Mouse (Mus musculus) layer of hippocampus, postnatal 25 days (tissue): ENCODE results near the gene Eno3. TPM values are rescaled to one million over a fixed set of nuclear protein-coding genes. Genes with fewer than 3 reads are reported as not detected.

Experiments used
- DNase-seq, 2 experiments: peaks; one replicate each; pipeline ENCODE4 v3.0.0; 2022; ENCODE audit warnings: mixed read lengths in 2 of 2, low spot score in 1 of 2; ENCODE audit errors: extremely low spot score in 1 of 2
- microRNA-seq, 2 experiments: library from miRNA; unstranded; fragments of <30 nt; microRNA quantifications; one replicate each; pipeline ENCODE4 v1.2.0; 2021
- total RNA-seq, 2 experiments: library from RNA; stranded (reverse); gene quantifications; 2 replicates each; pipeline ENCODE4 v1.2.3; 2021

Gene Eno3
- total RNA-seq, 2 experiments from 2014 or later, result 7.2 to 8.2 TPM

DNA sequence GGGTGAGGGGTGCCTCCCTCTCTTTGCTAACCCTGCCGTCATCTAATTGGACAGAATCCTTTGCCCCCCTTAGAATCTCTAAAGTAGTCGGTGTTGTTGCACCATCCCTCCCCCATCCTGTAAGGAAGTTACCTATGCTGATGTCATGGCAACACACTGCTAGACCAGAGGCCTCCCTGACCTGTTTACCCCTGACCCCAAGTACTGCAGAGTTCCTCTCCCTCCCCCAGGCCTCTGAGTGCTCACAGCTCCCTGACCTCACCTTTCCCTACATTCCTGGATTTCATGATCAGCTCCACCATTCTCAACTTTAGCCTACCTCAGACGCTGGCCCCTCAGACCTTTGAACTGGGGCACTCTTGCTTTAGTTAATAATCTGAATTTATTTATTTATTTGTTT lies 49.1 kb downstream of the Eno3 start:
- no peak for DNase-seq

GRCm38 (mm10) chr11:70711026-70711425 lies 54.0 kb downstream of the Eno3 start:
- no peak for DNase-seq

Small RNA genes within 50 kb of the gene (microRNA-seq; reads per million reads assigned to microRNA genes)
- 0.37 to 0.60 reads per million in 2 experiments for gene Mir6925

Other genes with a start within 250 kb of the Eno3 start
- gene Pelp1, start 247.2 kb upstream of the Eno3 start, total RNA-seq, result 10 to 100 TPM; 32.8 to 34.3 TPM
- 100 to 1,000 TPM in 1 of 2 experiments, 10 to 100 TPM in 1; 90.7 to 104 TPM for gene Arrb2, start 224.6 kb upstream of the Eno3 start, total RNA-seq
- 10 to 100 TPM; 15.5 to 17.4 TPM for gene Med11, start 205.3 kb upstream of the Eno3 start, total RNA-seq
- under 1 TPM; 0.37 to 0.42 TPM for gene Zmynd15, start 197.8 kb upstream of the Eno3 start, total RNA-seq
- gene Cxcl16, start 197.2 kb upstream of the Eno3 start, total RNA-seq, result 1 to 10 TPM in 1 of 2 experiments, under 1 TPM in 1; 0.62 to 1.1 TPM
- gene Tm4sf5, start 152.0 kb upstream of the Eno3 start, total RNA-seq, result under 1 TPM; 0.47 to 0.61 TPM
- gene Vmo1, start 142.6 kb upstream of the Eno3 start, total RNA-seq, result not detected
- not detected for gene Gltpd2, start 138.0 kb upstream of the Eno3 start, total RNA-seq
- 100 to 1,000 TPM; 178 to 211 TPM for gene Psmb6, start 131.8 kb upstream of the Eno3 start, total RNA-seq
- gene Gm40193, start 124.3 kb upstream of the Eno3 start, total RNA-seq, result not detected
- gene Pld2, start 117.1 kb upstream of the Eno3 start, total RNA-seq, result 10 to 100 TPM; 16.2 to 18.9 TPM
- gene Mink1, start 94.3 kb upstream of the Eno3 start, total RNA-seq, result 100 to 1,000 TPM; 434 to 488 TPM
- under 1 TPM in 1 of 2 experiments, not detected in 1; 0.66 TPM for gene 4930544D05Rik, start 41.4 kb upstream of the Eno3 start, total RNA-seq
- under 1 TPM in 1 of 2 experiments, not detected in 1; 0.44 TPM for gene Chrne, start 38.0 kb upstream of the Eno3 start, total RNA-seq
- not detected for gene Gp1ba, start 18.1 kb upstream of the Eno3 start, total RNA-seq
- 10 to 100 TPM; 86.9 to 87.6 TPM for gene Rnf167, start 10.0 kb upstream of the Eno3 start, total RNA-seq
- gene Slc25a11, start 9.7 kb upstream of the Eno3 start, total RNA-seq, result 100 to 1,000 TPM; 127 to 129 TPM
- 100 to 1,000 TPM; 376 to 385 TPM for gene Pfn1, start 2.6 kb upstream of the Eno3 start, total RNA-seq
- gene Spag7, start 12.2 kb downstream of the Eno3 start, total RNA-seq, result 10 to 100 TPM; 48.7 to 48.8 TPM
- 100 to 1,000 TPM; 326 to 389 TPM for gene Camta2, start 30.9 kb downstream of the Eno3 start, total RNA-seq
- gene Inca1, start 43.0 kb downstream of the Eno3 start, total RNA-seq, result 1 to 10 TPM; 3.1 to 3.4 TPM
- gene Kif1c, start 43.3 kb downstream of the Eno3 start, total RNA-seq, result 10 to 100 TPM; 71.5 to 78.9 TPM
- gene Zfp3, start 107.0 kb downstream of the Eno3 start, total RNA-seq, result 10 to 100 TPM; 23.1 to 24.8 TPM
- gene Scimp, start 155.4 kb downstream of the Eno3 start, total RNA-seq, result not detected
- gene Rabep1, start 187.6 kb downstream of the Eno3 start, total RNA-seq, result 100 to 1,000 TPM; 113 to 118 TPM